Mouse (Mus musculus) hindlimb bud, embryonic 11.5 days (tissue): ENCODE measurements around the gene Rmnd1.

Source experiments
- DNase-seq: peaks from one replicate; pipeline ENCODE4 v3.0.0-alpha.2; 2012; ENCODE audit warnings: low read depth, low spot score; ENCODE audit errors: extremely low spot score

The Rmnd1 gene

GRCm38 (mm10) chr10:4354371-4355260 lies 77.6 kb downstream of the Rmnd1 start:
- no peak for DNase-seq
